Mouse (Mus musculus): Measurements from ENCODE around the gene Crebrf. TPM values are rescaled to one million over a fixed set of nuclear protein-coding genes. Genes with fewer than 3 reads are reported as not detected.

Gene Crebrf
- polyA plus RNA-seq, 1 experiment from 2014 or later: 15.1 TPM

GRCm38 (mm10) chr17:26699819-26700616, 15.4 kb upstream of the Crebrf start:
- no peaks in the 10 kb centered on the region for H3K27me3 ChIP-seq (ENCODE audit: control insufficient read depth, insufficient read depth, low read length)
- WGBS: 95% methylated on average over 10 of the region's 10 CpGs
- H3K9ac ChIP-seq (replicated peaks; ENCODE audit: low read depth, low read length): no peak overlapping the region
- no peak overlapping the region for H3K4me2 ChIP-seq (ENCODE audit: low read depth, low read length)
- no peak for ATAC-seq (ENCODE audit: low read depth)
- H3K9me3 ChIP-seq (ENCODE audit: control insufficient read depth, low read length): no peaks in the 10 kb centered on the region
- peaks cover 29% of the 10 kb centered on the region for H3K36me3 ChIP-seq (ENCODE audit: control insufficient read depth, insufficient read depth, low read length)
- H3K4me3 ChIP-seq (ENCODE audit: low read depth, low read length): no peak overlapping the region
- no peak overlapping the region for H3K27ac ChIP-seq (ENCODE audit: low read depth, low read length)
- no peaks in the 10 kb centered on the region for H3K4me1 ChIP-seq (ENCODE audit: control insufficient read depth, insufficient read depth, low read length)

GRCm38 (mm10) chr17:26701565-26701964, 13.9 kb upstream of the Crebrf start:
- WGBS: 83% methylated on average over 13 of the region's 13 CpGs
- peaks cover 23% of the 10 kb centered on the region for H3K36me3 ChIP-seq (ENCODE audit: control insufficient read depth, insufficient read depth, low read length)
- no peak overlapping the region for H3K4me3 ChIP-seq (ENCODE audit: low read depth, low read length)
- H3K9ac ChIP-seq (replicated peaks; ENCODE audit: low read depth, low read length): no peak overlapping the region
- no peaks in the 10 kb centered on the region for H3K4me1 ChIP-seq (ENCODE audit: control insufficient read depth, insufficient read depth, low read length)
- ATAC-seq (ENCODE audit: low read depth): no peak
- H3K27me3 ChIP-seq (ENCODE audit: control insufficient read depth, insufficient read depth, low read length): no peaks in the 10 kb centered on the region
- H3K27ac ChIP-seq (ENCODE audit: low read depth, low read length): no peak overlapping the region
- no peaks in the 10 kb centered on the region for H3K9me3 ChIP-seq (ENCODE audit: control insufficient read depth, low read length)
- no peak overlapping the region for H3K4me2 ChIP-seq (ENCODE audit: low read depth, low read length)

- Histone ChIP-seq H3K9ac (replicated peaks; ENCODE audit: low read depth, low read length) (no peak overlapping the region), H3K4me2 (ENCODE audit: low read depth, low read length) (no peak overlapping the region), H3K4me1 (ENCODE audit: control insufficient read depth, insufficient read depth, low read length) (no peaks in the 10 kb centered on the region), H3K27ac (ENCODE audit: low read depth, low read length) (no peak overlapping the region), H3K36me3 (ENCODE audit: control insufficient read depth, insufficient read depth, low read length) (peaks cover 20% of the 10 kb centered on the region), H3K4me3 (ENCODE audit: low read depth, low read length) (no peak overlapping the region), H3K27me3 (ENCODE audit: control insufficient read depth, insufficient read depth, low read length) (no peaks in the 10 kb centered on the region), H3K9me3 (ENCODE audit: control insufficient read depth, low read length) (no peaks in the 10 kb centered on the region)
- no peak for ATAC-seq (ENCODE audit: low read depth)
- WGBS: 89% methylated on average over 4 of the region's 4 CpGs
Measured at GRCm38 (mm10) chr17:26702621-26703020, 12.8 kb upstream of the Crebrf start.

- H3K27ac ChIP-seq (ENCODE audit: low read depth, low read length): no peak overlapping the region
- WGBS: 88% methylated on average over 4 of the region's 4 CpGs
- no peak overlapping the region for H3K4me2 ChIP-seq (ENCODE audit: low read depth, low read length)
- no peak for ATAC-seq (ENCODE audit: low read depth)
- H3K36me3 ChIP-seq (ENCODE audit: control insufficient read depth, insufficient read depth, low read length): peaks cover 19% of the 10 kb centered on the region
- H3K27me3 ChIP-seq (ENCODE audit: control insufficient read depth, insufficient read depth, low read length): no peaks in the 10 kb centered on the region
- no peak overlapping the region for H3K4me3 ChIP-seq (ENCODE audit: low read depth, low read length)
- no peaks in the 10 kb centered on the region for H3K4me1 ChIP-seq (ENCODE audit: control insufficient read depth, insufficient read depth, low read length)
- H3K9ac ChIP-seq (replicated peaks; ENCODE audit: low read depth, low read length): no peak overlapping the region
- H3K9me3 ChIP-seq (ENCODE audit: control insufficient read depth, low read length): no peaks in the 10 kb centered on the region
Measured at GRCm38 (mm10) chr17:26703671-26704070, 11.8 kb upstream of the Crebrf start.

- 69% methylated on average over 11 of the region's 11 CpGs for WGBS
- no peak overlapping the region for H3K27ac ChIP-seq (ENCODE audit: low read depth, low read length)
- no peak for ATAC-seq (ENCODE audit: low read depth)
Measured at GRCm38 (mm10) chr17:26705463-26706359, 9.7 kb upstream of the Crebrf start.

GRCm38 (mm10) chr17:26707066-26707465, 8.4 kb upstream of the Crebrf start:
- H3K27me3 ChIP-seq (ENCODE audit: control insufficient read depth, insufficient read depth, low read length): no peaks in the 10 kb centered on the region
- H3K9me3 ChIP-seq (ENCODE audit: control insufficient read depth, low read length): no peaks in the 10 kb centered on the region
- H3K4me3 ChIP-seq (ENCODE audit: low read depth, low read length): no peak overlapping the region
- H3K4me1 ChIP-seq (ENCODE audit: control insufficient read depth, insufficient read depth, low read length): no peaks in the 10 kb centered on the region
- ATAC-seq (ENCODE audit: low read depth): no peak
- no peak overlapping the region for H3K9ac ChIP-seq (replicated peaks; ENCODE audit: low read depth, low read length)
- no peak overlapping the region for H3K27ac ChIP-seq (ENCODE audit: low read depth, low read length)
- H3K36me3 ChIP-seq (ENCODE audit: control insufficient read depth, insufficient read depth, low read length): no peaks in the 10 kb centered on the region
- H3K4me2 ChIP-seq (ENCODE audit: low read depth, low read length): no peak overlapping the region
- WGBS: 78% methylated on average over 7 of the region's 7 CpGs

More at GRCm38 (mm10) chr17:26705463-26706359, 9.7 kb upstream of the Crebrf start:
- H3K9me3 ChIP-seq (ENCODE audit: control insufficient read depth, low read length): no peaks in the 10 kb centered on the region
- no peaks in the 10 kb centered on the region for H3K27me3 ChIP-seq (ENCODE audit: control insufficient read depth, insufficient read depth, low read length)
- H3K4me1 ChIP-seq (ENCODE audit: control insufficient read depth, insufficient read depth, low read length): no peaks in the 10 kb centered on the region
- no peak overlapping the region for H3K4me3 ChIP-seq (ENCODE audit: low read depth, low read length)
- H3K36me3 ChIP-seq (ENCODE audit: control insufficient read depth, insufficient read depth, low read length): 0 out of 2 replicates have a peak, but pooled peaks cover 5% of the 10 kb centered on the region
- H3K4me2 ChIP-seq (ENCODE audit: low read depth, low read length): no peak overlapping the region
- H3K9ac ChIP-seq (replicated peaks; ENCODE audit: low read depth, low read length): no peak overlapping the region

GRCm38 (mm10) chr17:26708499-26708898, 7.0 kb upstream of the Crebrf start:
- no peak overlapping the region for H3K4me3 ChIP-seq (ENCODE audit: low read depth, low read length)
- H3K9me3 ChIP-seq (ENCODE audit: control insufficient read depth, low read length): no peaks in the 10 kb centered on the region
- no peak overlapping the region for H3K27ac ChIP-seq (ENCODE audit: low read depth, low read length)
- no peak overlapping the region for H3K9ac ChIP-seq (replicated peaks; ENCODE audit: low read depth, low read length)
- no peaks in the 10 kb centered on the region for H3K27me3 ChIP-seq (ENCODE audit: control insufficient read depth, insufficient read depth, low read length)
- ATAC-seq (ENCODE audit: low read depth): no peak
- H3K4me1 ChIP-seq (ENCODE audit: control insufficient read depth, insufficient read depth, low read length): no peaks in the 10 kb centered on the region
- no peak overlapping the region for H3K4me2 ChIP-seq (ENCODE audit: low read depth, low read length)
- no peaks in the 10 kb centered on the region for H3K36me3 ChIP-seq (ENCODE audit: control insufficient read depth, insufficient read depth, low read length)

GRCm38 (mm10) chr17:26708993-26709590, 6.4 kb upstream of the Crebrf start:
- H3K4me3 ChIP-seq (ENCODE audit: low read depth, low read length): no peak overlapping the region
- 55% methylated on average over 9 of the region's 9 CpGs for WGBS
- H3K4me2 ChIP-seq (ENCODE audit: low read depth, low read length): no peak overlapping the region
- no peak overlapping the region for H3K27ac ChIP-seq (ENCODE audit: low read depth, low read length)
- H3K9ac ChIP-seq (replicated peaks; ENCODE audit: low read depth, low read length): no peak overlapping the region
- no peak for ATAC-seq (ENCODE audit: low read depth)
- H3K9me3 ChIP-seq (ENCODE audit: control insufficient read depth, low read length): no peaks in the 10 kb centered on the region
- no peaks in the 10 kb centered on the region for H3K36me3 ChIP-seq (ENCODE audit: control insufficient read depth, insufficient read depth, low read length)
- H3K27me3 ChIP-seq (ENCODE audit: control insufficient read depth, insufficient read depth, low read length): no peaks in the 10 kb centered on the region
- H3K4me1 ChIP-seq (ENCODE audit: control insufficient read depth, insufficient read depth, low read length): no peaks in the 10 kb centered on the region
